Mouse (Mus musculus) spleen, postnatal 0 days (tissue): ENCODE measurements around the gene Gm8082. TPM values are rescaled to one million over a fixed set of nuclear protein-coding genes. Genes with fewer than 3 reads are reported as not detected.

Source experiments
- polyA plus RNA-seq: library from polyadenylated mRNA; unstranded; fragments of >200 nt; fragmentation: Nextera tagmentation; extraction: Ambion mirVana; gene quantifications from 2 replicates; pipeline ENCODE4 v1.2.1, GENCODE M21; 2015

Gm8082 gene
- polyA plus RNA-seq, result not detected in 2 replicates

GRCm38 (mm10) chr14:42993524-42993923 lies at the start of gene Gm8082:
Gm8082 (minus strand) TSS chr14:42993624.

GRCm38 (mm10) chr14:43015528-43015927 lies 22.1 kb upstream of the Gm8082 start, which contains the start of gene Gm10376:
Gm10376 (minus strand) TSS chr14:43015628.

Other genes starting within 250 kb of the Gm8082 start
- gene Gm3015, start 224.8 kb downstream of the Gm8082 start, polyA plus RNA-seq, result not detected in 2 replicates
- gene Gm10377, start 195.6 kb downstream of the Gm8082 start, polyA plus RNA-seq, result not detected in 2 replicates
- gene Gm21977, start 140.1 kb downstream of the Gm8082 start, polyA plus RNA-seq, result not detected in 2 replicates
- gene Gm10376, start 22.0 kb upstream of the Gm8082 start, polyA plus RNA-seq, result not detected in 2 replicates
- gene Gm8094, start 83.0 kb upstream of the Gm8082 start, polyA plus RNA-seq, result not detected in 2 replicates
- not detected in 2 replicates for gene Gm8104, start 107.0 kb upstream of the Gm8082 start, polyA plus RNA-seq
- gene Gm7233, start 186.2 kb upstream of the Gm8082 start, polyA plus RNA-seq, result not detected in 2 replicates
- not detected in 2 replicates for gene Gm8122, start 241.7 kb upstream of the Gm8082 start, polyA plus RNA-seq